Mouse (Mus musculus) forebrain, embryonic 14.5 days (tissue): Measurements from ENCODE around the gene Zfp428. TPM values are rescaled to one million over a fixed set of nuclear protein-coding genes. Genes with fewer than 3 reads are reported as not detected.

Source experiments
- ATAC-seq: fragments of 200-750 bp; cut with Nextera tagmentation; 2 replicates; pipeline ENCODE4 v1.8.0; 2017; ENCODE audit warnings: mild to moderate bottlenecking, moderate library complexity
- DNase-seq: peaks from one replicate; pipeline ENCODE4 v3.0.0-alpha.2; 2015; ENCODE audit warnings: low spot score
- H3K27ac ChIP-seq: fragments of 300-500 bp; sonication (generic); 2 replicates; pipeline ENCODE4 v1.5.1; 2014; ENCODE audit warnings: low read depth, mild to moderate bottlenecking, control low read depth, low read length, moderate library complexity
- H3K27me3 ChIP-seq: fragments of 300-500 bp; sonication (generic); replicated peaks from 2 replicates; pipeline ENCODE4 v1.6.1; 2014; ENCODE audit warnings: low read length, control low read depth, mixed read lengths; ENCODE audit not compliant: control insufficient read depth, insufficient read depth
- H3K36me3 ChIP-seq: fragments of 300-500 bp; sonication (generic); 2 replicates; pipeline ENCODE4 v1.6.1; 2014; ENCODE audit warnings: low read length, control low read depth; ENCODE audit not compliant: control insufficient read depth, insufficient read depth
- H3K4me1 ChIP-seq: fragments of 300-500 bp; sonication (generic); 2 replicates; pipeline ENCODE4 v1.6.1; 2014; ENCODE audit warnings: antibody characterized with exemption, low read length, control low read depth; ENCODE audit not compliant: control insufficient read depth, insufficient read depth
- H3K4me2 ChIP-seq: fragments of 300-500 bp; sonication (generic); 2 replicates; pipeline ENCODE4 v1.6.1; 2014; ENCODE audit warnings: mild to moderate bottlenecking, control low read depth, low read length
- H3K4me3 ChIP-seq: fragments of 300-500 bp; sonication (generic); 2 replicates; pipeline ENCODE4 v1.5.1; 2014; ENCODE audit warnings: low read depth, low read length, control low read depth
- H3K9ac ChIP-seq: fragments of 300-500 bp; sonication (generic); 2 replicates; pipeline ENCODE4 v1.6.1; 2014; ENCODE audit warnings: mild to moderate bottlenecking, low read length, control low read depth, moderate library complexity
- H3K9me3 ChIP-seq: fragments of 300-500 bp; sonication (generic); replicated peaks from 2 replicates; pipeline ENCODE4 v1.6.1; 2016; ENCODE audit warnings: low read length, control low read depth, mixed read lengths; ENCODE audit not compliant: control insufficient read depth
- WGBS: fragments of 180-500 bp; shearing (Covaris S2); extraction: QIAGEN DNeasy Blood & Tissue Kit; methylation state at CpG from one replicate; pipeline ENCODE4 v1.1.7; 2014; 5-methylcytosine and 5-hydroxymethylcytosine counted together
- polyA plus RNA-seq: library from polyadenylated mRNA; unstranded; fragments of >200 nt; fragmentation: Nextera tagmentation; extraction: Ambion mirVana; gene quantifications from 2 replicates; pipeline ENCODE4 v1.2.1, GENCODE M21; 2014

The Zfp428 gene
- polyA plus RNA-seq, result 178 and 205 TPM in 2 replicates

GRCm38 (mm10) chr7:24506838-24507725 lies at the start of gene Zfp428:
TSS of gene Zfp428 (plus strand) at chr7:24507006.
- Histone ChIP-seq H3K4me2 (peak within 1 kb of the TSS; percentile 71), H3K36me3 (peaks cover 35% of the 10 kb centered on the region), H3K27me3 (no peaks in the 10 kb centered on the region), H3K9ac (peak within 1 kb of the TSS; percentile 93), H3K4me3 (peak within 1 kb of the TSS; percentile 61), H3K9me3 (no peaks in the 10 kb centered on the region), H3K4me1 (peaks cover 28% of the 10 kb centered on the region), H3K27ac (peak within 1 kb of the TSS; percentile 100)
- under 1% methylated on average over 84 of the region's 84 CpGs for WGBS
- ATAC-seq, result peak; percentile 94
- DNase-seq, result peak; percentile 99

- DNase-seq (no peak), ATAC-seq (no peak)
- no peak overlapping the region for H3K27ac ChIP-seq
Measured at GRCm38 (mm10) chr7:24457726-24458370, 49.0 kb upstream of the Zfp428 start.

GRCm38 (mm10) chr7:24459440-24459839 lies 47.4 kb upstream of the Zfp428 start:
- Histone ChIP-seq H3K4me1 (no peaks in the 10 kb centered on the region), H3K4me2 (no peak overlapping the region), H3K27ac (no peak overlapping the region), H3K4me3 (no peak overlapping the region), H3K27me3 (no peaks in the 10 kb centered on the region), H3K9me3 (no peaks in the 10 kb centered on the region), H3K9ac (no peak overlapping the region), H3K36me3 (no peaks in the 10 kb centered on the region)
- WGBS, result 87% methylated on average over 5 of the region's 5 CpGs
- ATAC-seq (no peak), DNase-seq (no peak)

More at GRCm38 (mm10) chr7:24457726-24458370, 49.0 kb upstream of the Zfp428 start:
- Histone ChIP-seq H3K27me3 (no peaks in the 10 kb centered on the region), H3K4me1 (no peaks in the 10 kb centered on the region), H3K4me2 (no peak overlapping the region), H3K36me3 (no peaks in the 10 kb centered on the region), H3K9me3 (no peaks in the 10 kb centered on the region), H3K9ac (no peak overlapping the region), H3K4me3 (no peak overlapping the region)
- 83% methylated on average over 10 of the region's 10 CpGs for WGBS

GRCm38 (mm10) chr7:24459843-24460242 lies 47.0 kb upstream of the Zfp428 start:
- Histone ChIP-seq H3K4me3 (no peak overlapping the region), H3K36me3 (no peaks in the 10 kb centered on the region), H3K9me3 (no peaks in the 10 kb centered on the region), H3K27ac (no peak overlapping the region), H3K9ac (no peak overlapping the region), H3K4me2 (no peak overlapping the region), H3K4me1 (no peaks in the 10 kb centered on the region), H3K27me3 (no peaks in the 10 kb centered on the region)
- no peak for DNase-seq
- 77% methylated on average over 3 of the region's 3 CpGs for WGBS
- no peak for ATAC-seq

- WGBS, result 74% methylated on average over 14 of the region's 14 CpGs
- Histone ChIP-seq H3K4me2 (no peak overlapping the region), H3K9ac (no peak overlapping the region), H3K36me3 (no peaks in the 10 kb centered on the region), H3K27me3 (no peaks in the 10 kb centered on the region), H3K4me1 (no peaks in the 10 kb centered on the region), H3K4me3 (no peak overlapping the region), H3K27ac (no peak overlapping the region), H3K9me3 (no peaks in the 10 kb centered on the region)
- ATAC-seq (no peak), DNase-seq (no peak)
Measured at GRCm38 (mm10) chr7:24461376-24462051, 45.3 kb upstream of the Zfp428 start.

- no peak for DNase-seq
Measured at GRCm38 (mm10) chr7:24462388-24463319, 44.2 kb upstream of the Zfp428 start, which contains the start of gene Plaur. TSS of gene Plaur (plus strand) at chr7:24462484.

GRCm38 (mm10) chr7:24466835-24467234 lies 40.0 kb upstream of the Zfp428 start:
- DNase-seq (no peak), ATAC-seq (no peak)
- H3K36me3 ChIP-seq, result no peaks in the 10 kb centered on the region
- H3K27me3 ChIP-seq, result no peaks in the 10 kb centered on the region
- H3K4me3 ChIP-seq, result no peak overlapping the region
- no peak overlapping the region for H3K27ac ChIP-seq
- H3K9ac ChIP-seq, result no peak overlapping the region
- H3K9me3 ChIP-seq, result no peaks in the 10 kb centered on the region
- 88% methylated on average over 6 of the region's 6 CpGs for WGBS
- H3K4me1 ChIP-seq, result no peaks in the 10 kb centered on the region
- no peak overlapping the region for H3K4me2 ChIP-seq

More at GRCm38 (mm10) chr7:24462388-24463319, 44.2 kb upstream of the Zfp428 start, which contains the start of gene Plaur:
- Histone ChIP-seq H3K4me2 (no peak within 1 kb of the TSS), H3K9me3 (no peaks in the 10 kb centered on the region), H3K36me3 (no peaks in the 10 kb centered on the region), H3K27ac (no peak within 1 kb of the TSS), H3K4me3 (no peak within 1 kb of the TSS), H3K27me3 (no peaks in the 10 kb centered on the region), H3K4me1 (no peaks in the 10 kb centered on the region), H3K9ac (no peak within 1 kb of the TSS)
- no peak for ATAC-seq
- WGBS, result 11% methylated on average over 25 of the region's 27 CpGs

GRCm38 (mm10) chr7:24467886-24468285 lies 38.9 kb upstream of the Zfp428 start:
- ATAC-seq (no peak), DNase-seq (no peak)
- H3K36me3 ChIP-seq, result no peaks in the 10 kb centered on the region
- H3K27ac ChIP-seq, result no peak overlapping the region
- H3K4me1 ChIP-seq, result no peaks in the 10 kb centered on the region
- H3K27me3 ChIP-seq, result no peaks in the 10 kb centered on the region
- H3K9me3 ChIP-seq, result no peaks in the 10 kb centered on the region
- no peak overlapping the region for H3K4me2 ChIP-seq
- H3K9ac ChIP-seq, result no peak overlapping the region
- WGBS, result 86% methylated on average over 5 of the region's 5 CpGs
- no peak overlapping the region for H3K4me3 ChIP-seq
